Mouse (Mus musculus) testis, adult 2 months (tissue): ENCODE data around the gene Gm20388.

Experiments used
- CTCF ChIP-seq: fragments of 200-500 bp; IDR thresholded peaks from 2 replicates; pipeline ENCODE4 v1.5.1; 2012; ENCODE audit warnings: low read depth, mild to moderate bottlenecking, inconsistent platforms, low read length, moderate library complexity; ENCODE audit not compliant: control insufficient read depth, insufficient read depth, insufficient replicate concordance
- POLR2A ChIP-seq: fragments of 200-500 bp; IDR thresholded peaks from 2 replicates; pipeline ENCODE4 v1.6.1; 2012; ENCODE audit warnings: low read depth, mild to moderate bottlenecking, inconsistent platforms, low read length, moderate library complexity; ENCODE audit not compliant: control insufficient read depth

- no peak for TF ChIP-seq CTCF
- TF ChIP-seq POLR2A: no peak
Observed at GRCm38 (mm10) chr8:123773468-123773867, 3862.8 kb downstream of the Gm20388 start.
